Mouse (Mus musculus) liver, embryonic 14.5 days (tissue): ENCODE data around the gene Hist1h4f. TPM values are rescaled to one million over a fixed set of nuclear protein-coding genes. Genes with fewer than 3 reads are reported as not detected.
"Not testable (repeated sequence)": the region's sequence is repeated elsewhere in the genome, so short reads cannot be mapped to it uniquely, and the experiment has no call there.

Experiments used
- ATAC-seq: fragments of 200-750 bp; cut with Nextera tagmentation; 2 replicates; pipeline ENCODE4 v1.8.0; 2017; ENCODE audit warnings: moderate number of reproducible peaks, mild to moderate bottlenecking, moderate library complexity; ENCODE audit not compliant: insufficient read depth
- DNase-seq, 3 experiments: peaks; one replicate each; pipeline ENCODE4 v3.0.0-alpha.2; 2012 to 2013; ENCODE audit warnings: low read depth in 3 of 3, low spot score in 3 of 3
- H3K27ac ChIP-seq: fragments of 300-500 bp; sonication (generic); 2 replicates; pipeline ENCODE4 v1.5.1; 2014; ENCODE audit warnings: moderate library complexity, mild to moderate bottlenecking, control low read depth, inconsistent platforms
- H3K27me3 ChIP-seq: fragments of 300-500 bp; sonication (generic); 2 replicates; pipeline ENCODE4 v1.6.1; 2014; ENCODE audit warnings: mild to moderate bottlenecking, low read length, moderate library complexity; ENCODE audit not compliant: control insufficient read depth, insufficient read depth
- H3K36me3 ChIP-seq: fragments of 300-500 bp; sonication (generic); replicated peaks from 2 replicates; pipeline ENCODE4 v1.6.1; 2014; ENCODE audit warnings: low read depth; ENCODE audit not compliant: control insufficient read depth, insufficient read depth
- H3K4me1 ChIP-seq, 2 experiments: fragments of 200-500 bp in 1 of 2; fragments of 300-500 bp in 1 of 2; sonication (generic) in 1 of 2; replicated peaks; 2 replicates each; pipeline ENCODE4 v1.6.1; 2012 to 2014; ENCODE audit warnings: antibody characterized with exemption in 1 of 2, inconsistent platforms in 1 of 2, low read length in 1 of 2; ENCODE audit not compliant: control insufficient read depth in 2 of 2, insufficient read depth in 2 of 2
- H3K4me2 ChIP-seq: fragments of 300-500 bp; sonication (generic); 2 replicates; pipeline ENCODE4 v1.6.1; 2014; ENCODE audit warnings: low read depth, mild to moderate bottlenecking, control low read depth, moderate library complexity
- H3K4me3 ChIP-seq, 2 experiments: fragments of 200-500 bp in 1 of 2; fragments of 300-500 bp in 1 of 2; sonication (generic) in 1 of 2; 2 replicates each; pipeline ENCODE4 v1.5.1; 2012 to 2014; ENCODE audit warnings: low read depth in 2 of 2, low read length in 2 of 2, mild to moderate bottlenecking in 2 of 2, control low read depth in 1 of 2, inconsistent platforms in 1 of 2, moderate library complexity in 1 of 2; ENCODE audit not compliant: insufficient read depth in 1 of 2
- H3K9ac ChIP-seq: fragments of 300-500 bp; sonication (generic); replicated peaks from 2 replicates; pipeline ENCODE4 v1.6.1; 2014; ENCODE audit warnings: mild to moderate bottlenecking, control low read depth, moderate library complexity
- H3K9me3 ChIP-seq: fragments of 300-500 bp; sonication (generic); 2 replicates; pipeline ENCODE4 v1.6.1; 2016; ENCODE audit warnings: low read length, mixed read lengths; ENCODE audit not compliant: control insufficient read depth
- CTCF ChIP-seq: IDR thresholded peaks from 2 replicates; pipeline ENCODE4 v1.5.1; 2016; ENCODE audit warnings: antibody characterized with exemption, low read depth, control low read depth
- EP300 ChIP-seq: IDR thresholded peaks from 2 replicates; pipeline ENCODE4 v1.6.1; 2016; ENCODE audit warnings: antibody characterized with exemption, low read depth
- WGBS: fragments of 180-500 bp; shearing (Covaris S2); extraction: QIAGEN DNeasy Blood & Tissue Kit; methylation state at CpG from one replicate; pipeline ENCODE4 v1.1.7; 2014; ENCODE audit not compliant: insufficient replicate concordance; 5-methylcytosine and 5-hydroxymethylcytosine counted together
- polyA plus RNA-seq, 2 experiments: library from polyadenylated mRNA; depleted of rRNA in 1 of 2; stranded (reverse) in 1 of 2; unstranded in 1 of 2; fragments of >200 nt; fragmentation: Nextera tagmentation in 1 of 2; extraction: Ambion mirVana in 1 of 2; gene quantifications; 2 replicates each; pipeline versions ENCODE4 v1.2.1 to v1.2.3; 2012 to 2014

The Hist1h4f gene
- polyA plus RNA-seq (2012; rRNA removed): 4.9 and 17.8 TPM in 2 replicates
- 0.75 and 1.6 TPM in 2 replicates for polyA plus RNA-seq (2014; fragmentation: Nextera tagmentation; extraction: Ambion mirVana)

- ATAC-seq (peak; percentile 62), DNase-seq (peak; percentile 94 to 95 (median 95))
- not testable (repeated sequence) for H3K36me3 ChIP-seq, H3K9me3 ChIP-seq, H3K27me3 ChIP-seq
- WGBS: 0% methylated on average over 45 of the region's 47 CpGs
- peak within 1 kb of the TSS; percentile 66 for H3K4me2 ChIP-seq
- TF ChIP-seq EP300: peak; percentile 93
- peak; percentile 54 for TF ChIP-seq CTCF
- peak within 1 kb of the TSS; percentile 98 for H3K27ac ChIP-seq
- H3K4me3 ChIP-seq: peak within 1 kb of the TSS; percentile 58 to 61
- H3K9ac ChIP-seq: peak within 1 kb of the TSS; percentile 89
- H3K4me1 ChIP-seq: peaks cover 18 to 28% of the 10 kb centered on the region in 2 experiments
These were observed at the start of gene Hist1h4f for GRCm38 (mm10) chr13:23551146-23551834. TSS of gene Hist1h4f (minus strand) at chr13:23551648.

GRCm38 (mm10) chr13:23597957-23598356 lies 46.5 kb upstream of the Hist1h4f start:
- Histone ChIP-seq H3K36me3 (no peaks in the 10 kb centered on the region), H3K27me3 (no peaks in the 10 kb centered on the region), H3K9me3 (no peaks in the 10 kb centered on the region), H3K4me1 (peaks cover 38 to 44% of the 10 kb centered on the region in 2 experiments), H3K4me2 (peak overlapping the region; percentile 18; the same call in 1 of the 2 replicates), H3K27ac (peak overlapping the region; percentile 65), H3K9ac (peak overlapping the region; percentile 16; the same call in 1 of the 2 replicates), H3K4me3 (no peak overlapping the region)
- TF ChIP-seq EP300: peak; percentile 67
- peak; percentile 83 for TF ChIP-seq CTCF
- DNase-seq: peak in 1 of 3 experiments; percentile 75
- 6% methylated on average over 9 of the region's 9 CpGs for WGBS
- no peak for ATAC-seq

GRCm38 (mm10) chr13:23595622-23596372 lies 44.3 kb upstream of the Hist1h4f start:
- WGBS: 29% methylated on average over 7 of the region's 7 CpGs
- Histone ChIP-seq H3K36me3 (no peaks in the 10 kb centered on the region), H3K4me1 (peaks cover 44 to 48% of the 10 kb centered on the region in 2 experiments), H3K27ac (peak overlapping the region; percentile 97), H3K9me3 (no peaks in the 10 kb centered on the region), H3K9ac (peak overlapping the region; percentile 76), H3K4me3 (peak overlapping the region in 1 of 2 experiments; percentile 10; a peak in 1 of 4 replicates), H3K27me3 (no peaks in the 10 kb centered on the region), H3K4me2 (peak overlapping the region; percentile 63)
- DNase-seq: peak in 2 of 3 experiments; percentile 70 to 74
- peak; percentile 94 for ATAC-seq
- TF ChIP-seq EP300: peak; percentile 87
- TF ChIP-seq CTCF: no peak

- Histone ChIP-seq H3K27ac (peak overlapping the region; percentile 97), H3K4me1 (peaks cover 44 to 48% of the 10 kb centered on the region in 2 experiments), H3K9me3 (no peaks in the 10 kb centered on the region), H3K36me3 (no peaks in the 10 kb centered on the region), H3K9ac (peak overlapping the region; percentile 76), H3K27me3 (no peaks in the 10 kb centered on the region), H3K4me3 (no peak overlapping the region; a peak in 1 of 4 replicates), H3K4me2 (peak overlapping the region; percentile 63)
- 14% methylated on average over 2 of the region's 2 CpGs for WGBS
- DNase-seq (no peak), ATAC-seq (peak; percentile 27; the same call in 1 of the 2 replicates)
- TF ChIP-seq CTCF (no peak), EP300 (no peak)
These were observed 43.7 kb upstream of the Hist1h4f start for GRCm38 (mm10) chr13:23595185-23595584.
